Mouse (Mus musculus) neural tube, embryonic 11.5 days (tissue): ENCODE measurements around the gene Zbtb43. TPM values are rescaled to one million over a fixed set of nuclear protein-coding genes. Genes with fewer than 3 reads are reported as not detected.

Experiments used
- ATAC-seq: fragments of 200-750 bp; cut with Nextera tagmentation; 2 replicates; pipeline ENCODE4 v1.8.0; 2017; ENCODE audit warnings: moderate number of reproducible peaks, mild to moderate bottlenecking, moderate TSS enrichment, moderate library complexity; ENCODE audit not compliant: insufficient read depth, low FRiP score, low TSS enrichment
- DNase-seq: peaks from one replicate; pipeline ENCODE4 v3.0.0-alpha.2; 2015; ENCODE audit warnings: low spot score
- H3K27ac ChIP-seq: fragments of 300-500 bp; sonication (generic); 2 replicates; pipeline ENCODE4 v1.5.1; 2014; ENCODE audit warnings: low read depth, mild to moderate bottlenecking, low read length
- H3K27me3 ChIP-seq: fragments of 300-500 bp; sonication (generic); 2 replicates; pipeline ENCODE4 v1.6.1; 2014; ENCODE audit warnings: mild to moderate bottlenecking, low read length, mixed read lengths; ENCODE audit not compliant: control insufficient read depth, insufficient read depth
- H3K36me3 ChIP-seq: fragments of 300-500 bp; sonication (generic); 2 replicates; pipeline ENCODE4 v1.6.1; 2014; ENCODE audit warnings: mild to moderate bottlenecking, low read length, moderate library complexity, mixed read lengths; ENCODE audit not compliant: control insufficient read depth, insufficient read depth
- H3K4me1 ChIP-seq: fragments of 300-500 bp; sonication (generic); 2 replicates; pipeline ENCODE4 v1.6.1; 2014; ENCODE audit warnings: low read length, mixed read lengths; ENCODE audit not compliant: control insufficient read depth, insufficient read depth
- H3K4me2 ChIP-seq: fragments of 300-500 bp; sonication (generic); 2 replicates; pipeline ENCODE4 v1.6.1; 2014; ENCODE audit warnings: low read depth, mild to moderate bottlenecking, moderate library complexity
- H3K4me3 ChIP-seq: fragments of 300-500 bp; sonication (generic); 2 replicates; pipeline ENCODE4 v1.5.1; 2014; ENCODE audit warnings: low read depth, low read length
- H3K9ac ChIP-seq: fragments of 300-500 bp; sonication (generic); 2 replicates; pipeline ENCODE4 v1.6.1; 2014; ENCODE audit warnings: mild to moderate bottlenecking, low read length
- H3K9me3 ChIP-seq: fragments of 300-500 bp; sonication (generic); 2 replicates; pipeline ENCODE4 v1.6.1; 2016; ENCODE audit warnings: low read length; ENCODE audit not compliant: control insufficient read depth
- WGBS: fragments of 180-500 bp; shearing (Covaris S2); extraction: QIAGEN DNeasy Blood & Tissue Kit; methylation state at CpG from one replicate; pipeline ENCODE4 v1.1.7; 2014; 5-methylcytosine and 5-hydroxymethylcytosine counted together
- polyA plus RNA-seq: library from polyadenylated mRNA; unstranded; fragments of >200 nt; fragmentation: Nextera tagmentation; extraction: Ambion mirVana; gene quantifications from 2 replicates; pipeline ENCODE4 v1.2.1, GENCODE M21; 2014

Gene Zbtb43
- polyA plus RNA-seq, 1 experiment from 2014 or later, result 22.5 TPM

DNA sequence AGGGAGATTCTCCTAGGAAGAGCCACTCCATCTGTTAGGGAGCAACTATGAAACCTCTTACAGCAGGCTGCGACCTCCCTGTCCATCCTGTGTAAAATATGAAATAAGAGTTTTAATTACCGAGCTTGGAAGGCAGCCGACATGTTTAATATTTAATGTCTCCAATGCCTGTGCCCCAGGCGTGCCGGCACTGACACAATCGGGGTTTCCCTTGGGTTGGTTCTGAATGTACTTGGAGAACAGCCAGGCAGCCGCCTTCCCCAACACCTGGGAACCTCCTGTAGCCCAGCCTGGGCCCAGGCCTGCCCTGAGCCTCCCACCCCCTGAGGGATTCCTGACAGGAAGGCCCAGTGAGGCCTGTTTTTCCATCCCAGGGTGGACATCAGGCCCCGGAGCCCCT, 19.0 kb upstream of the Zbtb43 start:
- Histone ChIP-seq H3K36me3 (no peaks in the 10 kb centered on the region), H3K4me3 (no peak overlapping the region), H3K27ac (no peak overlapping the region), H3K9ac (no peak overlapping the region), H3K4me2 (no peak overlapping the region), H3K4me1 (no peaks in the 10 kb centered on the region), H3K27me3 (no peaks in the 10 kb centered on the region), H3K9me3 (no peaks in the 10 kb centered on the region)
- 74% methylated on average over 8 of the region's 8 CpGs for WGBS
- ATAC-seq, result no peak
- DNase-seq, result no peak

DNA sequence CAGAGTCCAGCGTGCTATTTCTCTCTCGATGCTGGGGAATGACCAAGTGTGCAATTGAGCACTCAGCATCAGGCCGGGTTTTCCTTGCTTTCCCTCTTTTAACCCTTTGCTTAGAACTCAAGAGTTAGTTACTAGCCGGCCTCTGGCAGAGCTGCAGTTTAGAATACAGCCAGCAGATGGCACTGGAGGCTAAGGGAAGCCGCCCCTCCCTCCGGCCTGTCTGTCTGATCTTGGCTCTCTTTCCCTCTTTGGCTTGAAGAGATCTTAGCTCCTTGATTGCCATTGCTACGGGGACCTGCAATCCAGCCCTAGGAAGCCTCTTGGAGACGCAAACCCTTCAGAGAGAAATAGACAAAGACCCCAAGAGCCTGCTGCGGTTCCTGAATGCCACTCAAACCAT, 18.5 kb upstream of the Zbtb43 start:
- DNase-seq (peak; percentile 80), ATAC-seq (no peak)
- Histone ChIP-seq H3K9ac (no peak overlapping the region), H3K9me3 (no peaks in the 10 kb centered on the region), H3K36me3 (no peaks in the 10 kb centered on the region), H3K4me1 (no peaks in the 10 kb centered on the region), H3K27ac (no peak overlapping the region), H3K4me2 (no peak overlapping the region), H3K4me3 (no peak overlapping the region), H3K27me3 (no peaks in the 10 kb centered on the region)
- WGBS, result 8% methylated on average over 9 of the region's 9 CpGs

DNA sequence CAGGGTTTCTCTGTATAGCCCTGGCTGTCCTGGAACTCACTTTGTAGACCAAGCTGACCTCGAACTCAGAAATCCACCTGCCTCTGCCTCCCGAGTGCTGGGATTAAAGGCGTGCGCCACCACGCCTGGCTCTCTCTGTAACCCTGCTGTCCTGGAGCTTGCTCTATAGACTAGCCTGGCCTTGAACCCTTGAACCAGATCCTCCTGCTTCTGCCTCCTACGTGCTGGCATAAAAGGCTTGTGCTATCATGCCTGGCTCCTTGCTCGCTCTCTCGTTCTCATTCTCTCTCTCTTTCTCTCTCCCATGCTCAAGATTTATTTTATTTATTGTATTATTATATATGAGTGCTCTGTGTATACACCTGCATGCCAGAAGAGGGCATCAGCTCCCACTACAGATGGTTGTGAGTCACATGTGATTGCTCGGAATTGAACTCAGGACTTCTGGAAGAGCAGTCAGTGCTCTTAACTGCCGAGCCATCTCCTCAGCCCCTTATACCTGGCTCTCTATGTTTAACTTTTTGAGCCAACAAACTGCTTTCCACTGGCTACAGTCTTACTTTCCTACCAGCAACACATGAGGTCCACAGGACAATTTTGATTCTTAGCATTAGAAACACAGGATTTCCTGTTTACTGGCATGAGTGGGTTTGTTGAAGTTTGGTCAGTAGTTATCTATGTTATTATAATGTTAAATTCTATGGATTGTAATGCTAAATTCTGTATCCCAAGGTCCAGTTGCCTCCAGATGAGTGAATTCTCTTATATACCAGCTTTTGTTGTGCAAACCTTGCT, 9.8 kb upstream of the Zbtb43 start:
- ATAC-seq, result no peak
- Histone ChIP-seq H3K4me2 (no peak overlapping the region), H3K9ac (no peak overlapping the region), H3K4me1 (no peaks in the 10 kb centered on the region), H3K4me3 (no peak overlapping the region), H3K36me3 (no peaks in the 10 kb centered on the region), H3K27me3 (no peaks in the 10 kb centered on the region), H3K27ac (no peak overlapping the region), H3K9me3 (no peaks in the 10 kb centered on the region)
- WGBS, result 89% methylated on average over 10 of the region's 10 CpGs
- no peak for DNase-seq

DNA sequence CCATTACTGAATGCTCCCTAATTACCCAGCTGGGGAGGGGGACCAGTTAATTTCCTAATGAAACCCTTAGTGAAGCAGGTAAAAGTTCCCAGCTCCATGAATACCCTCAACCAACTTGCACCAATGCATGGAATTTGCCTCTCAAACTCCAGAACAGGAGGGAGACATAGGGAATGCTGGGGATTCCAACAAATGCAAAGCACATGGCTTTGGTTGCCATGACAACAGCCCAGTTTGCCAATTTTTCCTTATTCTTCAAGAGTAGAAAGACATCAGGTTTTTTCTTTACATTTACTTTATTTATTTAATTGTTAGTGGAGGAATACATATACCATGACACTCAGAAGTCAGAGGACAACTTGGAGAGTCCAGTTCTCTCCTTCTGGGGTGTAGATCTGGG, 7.6 kb upstream of the Zbtb43 start:
- Histone ChIP-seq H3K27ac (no peak overlapping the region), H3K4me1 (no peaks in the 10 kb centered on the region), H3K9me3 (no peaks in the 10 kb centered on the region), H3K4me2 (no peak overlapping the region), H3K36me3 (no peaks in the 10 kb centered on the region), H3K4me3 (no peak overlapping the region), H3K27me3 (no peaks in the 10 kb centered on the region), H3K9ac (no peak overlapping the region)
- ATAC-seq (no peak), DNase-seq (no peak)

DNA sequence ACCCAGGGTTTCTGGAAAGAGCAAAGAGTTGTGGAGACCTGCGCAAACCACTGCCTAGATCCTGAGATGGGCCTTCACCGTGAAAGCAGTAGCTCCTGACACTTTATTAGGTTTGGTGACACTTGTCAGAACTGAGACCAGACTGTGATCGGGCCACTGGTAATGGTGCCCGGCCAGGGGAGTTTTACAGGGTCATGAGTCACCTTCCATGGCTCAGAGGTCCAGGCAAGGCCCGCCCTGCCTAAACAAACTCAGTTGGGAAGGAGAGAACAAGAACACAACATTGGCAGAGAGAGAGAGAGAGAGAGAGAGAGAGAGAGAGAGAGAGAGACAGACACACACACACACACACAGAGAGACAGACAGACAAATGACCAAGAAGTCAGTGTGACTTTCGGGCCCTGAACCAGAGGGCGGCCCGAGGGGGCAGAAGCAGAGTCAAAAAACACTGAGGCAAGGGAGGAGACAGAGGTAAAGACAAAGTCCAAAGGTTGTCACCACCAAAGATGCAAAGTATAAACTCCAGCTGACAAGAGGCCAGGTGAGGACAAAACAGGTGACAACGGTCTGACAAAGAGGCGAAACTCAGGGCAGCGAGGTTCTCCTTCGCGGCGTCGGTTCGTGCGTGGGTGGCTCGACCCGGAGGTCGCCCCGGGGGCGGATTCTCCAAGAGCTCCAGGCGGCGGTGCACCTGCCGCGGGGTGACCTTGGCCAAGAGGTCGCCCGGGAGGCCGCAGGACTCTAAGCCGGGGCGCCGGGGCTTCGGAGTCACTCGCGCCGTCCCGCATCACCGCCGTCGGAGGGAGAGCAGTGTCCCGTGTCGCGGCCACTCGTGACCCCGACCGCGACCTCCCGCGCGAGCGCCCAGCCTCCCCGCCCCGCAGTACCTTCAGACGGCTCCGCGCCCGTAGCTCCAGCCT, 553 bp downstream of the Zbtb43 start:
- ATAC-seq, result peak; percentile 35; the same call in 1 of the 2 replicates
- DNase-seq, result no peak
- H3K4me3 ChIP-seq, result peak overlapping the region; percentile 96
- no peaks in the 10 kb centered on the region for H3K27me3 ChIP-seq
- no peaks in the 10 kb centered on the region for H3K36me3 ChIP-seq
- peaks cover 8% of the 10 kb centered on the region for H3K4me1 ChIP-seq
- WGBS, result 8% methylated on average over 44 of the region's 57 CpGs
- peak overlapping the region; percentile 85 for H3K4me2 ChIP-seq
- H3K9me3 ChIP-seq, result no peaks in the 10 kb centered on the region
- H3K27ac ChIP-seq, result peak overlapping the region; percentile 39; the same call in 1 of the 2 replicates
- H3K9ac ChIP-seq, result peak overlapping the region; percentile 91

DNA sequence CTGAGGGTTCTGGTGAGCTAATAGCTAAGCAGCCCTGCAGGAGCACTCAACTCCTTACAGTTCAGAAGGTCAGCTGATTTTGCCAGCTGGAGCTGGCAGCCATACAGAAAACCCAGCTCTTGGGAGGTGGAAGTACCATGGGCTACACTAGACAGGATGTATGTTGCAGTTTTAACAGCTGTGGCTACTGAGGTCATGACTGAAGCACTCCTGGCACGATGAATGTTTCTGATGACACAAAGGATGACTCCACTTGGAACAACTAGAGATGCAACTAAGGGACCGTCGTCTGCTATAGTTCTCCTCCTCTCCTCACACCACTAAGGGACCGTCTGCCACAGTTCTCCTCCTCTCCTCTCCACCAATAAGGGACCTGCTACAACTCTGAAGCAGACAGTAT, 2.4 kb downstream of the Zbtb43 start:
- no peaks in the 10 kb centered on the region for H3K9me3 ChIP-seq
- H3K4me2 ChIP-seq, result no peak overlapping the region
- ATAC-seq (no peak), DNase-seq (no peak)
- H3K36me3 ChIP-seq, result no peaks in the 10 kb centered on the region
- no peak overlapping the region for H3K4me3 ChIP-seq
- no peak overlapping the region for H3K9ac ChIP-seq
- H3K4me1 ChIP-seq, result peaks cover 8% of the 10 kb centered on the region
- H3K27me3 ChIP-seq, result no peaks in the 10 kb centered on the region
- no peak overlapping the region for H3K27ac ChIP-seq
- WGBS, result 71% methylated on average over 4 of the region's 4 CpGs

DNA sequence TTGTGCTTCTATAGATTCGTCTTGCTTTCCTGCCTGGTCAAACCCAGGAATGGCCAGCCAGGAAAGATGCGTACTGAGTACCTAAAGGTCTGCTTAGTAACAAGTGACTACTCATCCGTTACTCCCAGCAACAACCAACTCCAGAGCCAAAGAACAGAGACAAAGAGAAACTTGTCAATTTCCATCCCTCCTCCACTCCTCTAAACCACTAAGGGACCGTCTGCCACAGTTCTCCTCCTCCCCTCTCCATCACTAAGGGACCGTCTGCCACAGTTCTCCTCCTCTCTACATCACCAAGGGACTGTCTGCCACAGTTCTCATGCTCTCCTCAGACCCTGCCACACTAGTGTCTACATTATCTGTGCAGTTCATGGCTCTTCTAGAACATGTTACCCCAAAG, 3.1 kb downstream of the Zbtb43 start:
- no peak overlapping the region for H3K9ac ChIP-seq
- H3K27ac ChIP-seq, result no peak overlapping the region
- ATAC-seq (no peak), DNase-seq (no peak)
- no peaks in the 10 kb centered on the region for H3K36me3 ChIP-seq
- H3K27me3 ChIP-seq, result no peaks in the 10 kb centered on the region
- H3K4me3 ChIP-seq, result no peak overlapping the region
- H3K4me1 ChIP-seq, result peaks cover 8% of the 10 kb centered on the region
- 85% methylated on average over 5 of the region's 5 CpGs for WGBS
- H3K9me3 ChIP-seq, result no peaks in the 10 kb centered on the region
- no peak overlapping the region for H3K4me2 ChIP-seq

DNA sequence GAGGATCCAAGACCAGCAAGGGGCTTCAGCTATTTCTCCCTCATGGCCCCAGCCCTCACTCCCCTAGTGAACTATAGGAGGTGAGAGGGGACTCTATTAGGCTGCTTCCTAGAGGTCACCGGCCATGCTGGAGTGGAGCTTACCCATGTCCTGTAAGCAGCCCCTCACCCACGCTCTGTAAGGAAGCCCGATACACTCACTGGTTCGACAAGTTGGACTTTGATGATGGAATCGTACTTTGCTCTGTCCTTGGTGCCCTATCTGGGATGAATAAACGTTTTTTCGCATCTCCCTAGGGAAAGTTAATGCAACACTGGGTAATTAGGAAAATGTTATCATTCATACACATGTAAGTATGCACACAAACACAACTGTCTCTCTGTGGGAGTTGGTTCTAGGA, 6.3 kb downstream of the Zbtb43 start:
- no peak for ATAC-seq
- WGBS, result 89% methylated on average over 7 of the region's 7 CpGs
- Histone ChIP-seq H3K27me3 (no peaks in the 10 kb centered on the region), H3K4me2 (no peak overlapping the region), H3K27ac (no peak overlapping the region), H3K4me1 (no peaks in the 10 kb centered on the region; the same call in 1 of the 2 replicates), H3K36me3 (no peaks in the 10 kb centered on the region), H3K9ac (no peak overlapping the region), H3K9me3 (no peaks in the 10 kb centered on the region), H3K4me3 (no peak overlapping the region)
- DNase-seq, result no peak
